Mouse (Mus musculus): ENCODE measurements at regions not wholly inside any gene's neighbourhood (a gene's known extent, or its start where the extent isn't known, plus 50 kb on each side); places are given as distances from the start of the nearest gene placed in this dataset.
A peak's percentile ranks its signal among the peaks of the same experiment; 100 is the strongest.

DNA sequence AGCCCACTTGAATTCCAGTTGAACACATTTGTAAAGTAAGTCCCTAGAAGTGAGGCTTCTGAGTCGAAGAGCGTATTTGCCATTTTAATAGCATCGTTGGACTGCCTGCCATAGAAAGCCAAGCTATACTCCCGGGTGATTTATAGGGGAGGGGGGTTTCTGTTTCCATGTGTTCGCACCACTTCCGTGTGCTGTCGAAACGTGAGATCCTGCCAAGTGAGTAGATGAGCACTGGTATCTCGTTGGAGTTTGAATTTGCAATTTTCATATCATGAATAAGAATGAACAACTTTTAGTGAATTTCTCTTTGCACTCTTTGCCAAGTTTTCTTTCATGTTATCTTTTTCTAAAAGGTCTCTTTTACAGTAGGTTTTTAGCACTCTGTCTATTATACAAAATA, 128.7 kb downstream of the Tle3 start:
- DNase-seq (ENCODE audit: low read depth), result no peak

DNA sequence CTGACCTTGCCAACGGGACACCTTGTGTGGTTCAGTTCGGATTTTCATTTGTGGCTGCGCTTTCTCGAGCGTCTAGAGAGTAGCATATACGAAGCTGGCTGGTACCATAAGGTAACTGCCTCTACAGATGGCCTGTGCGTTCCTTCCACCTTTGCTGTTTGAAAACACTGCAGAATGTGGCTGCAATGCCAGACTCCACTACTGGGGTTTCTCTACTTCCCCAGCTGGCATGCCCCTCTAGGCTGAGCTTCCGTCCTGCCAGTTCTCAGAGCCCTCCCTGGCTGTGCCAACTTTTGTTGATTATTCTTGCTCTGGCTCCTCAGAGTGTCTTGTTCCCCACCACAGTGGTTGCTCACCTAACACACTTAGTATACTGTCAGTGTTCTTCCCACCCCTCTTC, 120.7 kb downstream of the Tle3 start:
- DNase-seq (ENCODE audit: low read depth), result no peak

DNA sequence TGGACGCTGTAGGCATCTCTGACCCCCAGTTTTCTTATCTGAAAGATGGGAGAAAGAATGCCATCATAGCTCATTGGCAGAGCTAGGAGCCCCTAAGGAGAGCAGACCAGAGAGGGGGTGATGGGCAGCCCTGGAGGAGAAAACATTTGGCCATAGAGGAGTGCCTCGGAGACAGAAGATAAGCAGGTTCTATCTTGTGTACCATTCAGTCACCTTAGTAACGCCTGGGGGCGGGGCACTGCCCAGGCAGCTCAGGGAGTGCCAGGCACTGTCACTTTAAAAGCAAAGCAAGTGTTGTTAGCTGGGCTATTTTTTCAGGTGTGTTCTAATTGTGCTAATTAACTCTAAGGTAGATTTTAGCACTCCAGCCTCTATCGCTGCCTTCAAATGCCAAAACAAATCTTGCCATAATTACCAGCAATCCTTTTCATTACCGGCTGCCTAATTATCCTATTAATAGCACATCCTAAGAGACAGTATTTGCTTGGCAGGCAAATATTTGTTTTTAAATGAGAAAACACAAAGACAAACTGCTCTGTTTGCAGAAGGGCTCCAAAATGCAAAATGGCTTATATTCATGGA, 119.1 kb downstream of the Tle3 start:
- DNase-seq (ENCODE audit: low read depth), result no peak

DNA sequence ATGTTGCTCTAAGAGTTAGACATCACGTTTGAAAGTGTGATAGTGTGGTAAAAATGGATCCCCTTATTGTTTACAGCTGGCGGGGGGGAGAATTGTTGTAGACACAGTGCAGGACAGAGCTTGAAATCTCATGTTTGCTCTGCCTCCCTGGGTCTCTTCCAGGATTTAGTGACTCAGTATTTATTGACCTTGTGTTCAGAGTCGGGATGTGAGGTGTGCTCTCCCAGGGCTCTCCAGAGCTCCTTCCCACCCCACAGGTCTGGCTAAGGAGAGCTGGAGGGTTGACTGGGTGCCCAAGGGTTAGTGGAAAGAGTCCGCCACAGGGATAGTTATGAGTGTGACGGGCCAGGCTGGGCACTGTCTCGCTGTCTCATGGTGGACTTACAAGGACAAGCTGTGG, 117.8 kb downstream of the Tle3 start:
- DNase-seq (ENCODE audit: low read depth), result no peak

DNA sequence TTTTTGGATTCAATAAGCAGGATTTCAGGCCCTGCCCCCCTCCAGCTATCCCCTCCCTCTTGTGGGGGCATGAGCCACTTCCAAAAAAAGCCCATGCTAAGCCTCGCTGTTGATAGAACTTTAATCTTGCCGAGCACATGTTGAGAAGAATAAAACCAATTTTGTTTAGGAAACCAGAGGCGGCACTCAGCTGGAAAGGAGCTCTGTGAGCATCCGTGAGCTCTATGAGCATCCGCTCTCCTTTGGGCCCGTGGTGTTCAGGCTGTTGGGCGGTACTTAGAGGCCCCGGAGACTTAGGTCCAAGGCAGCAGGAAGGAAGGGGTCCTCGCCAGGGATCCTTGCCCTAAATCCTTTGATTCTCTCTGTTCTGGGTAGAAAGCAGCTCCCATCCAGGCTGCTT, 117.0 kb downstream of the Tle3 start:
- no peak for DNase-seq (ENCODE audit: low read depth)

DNA sequence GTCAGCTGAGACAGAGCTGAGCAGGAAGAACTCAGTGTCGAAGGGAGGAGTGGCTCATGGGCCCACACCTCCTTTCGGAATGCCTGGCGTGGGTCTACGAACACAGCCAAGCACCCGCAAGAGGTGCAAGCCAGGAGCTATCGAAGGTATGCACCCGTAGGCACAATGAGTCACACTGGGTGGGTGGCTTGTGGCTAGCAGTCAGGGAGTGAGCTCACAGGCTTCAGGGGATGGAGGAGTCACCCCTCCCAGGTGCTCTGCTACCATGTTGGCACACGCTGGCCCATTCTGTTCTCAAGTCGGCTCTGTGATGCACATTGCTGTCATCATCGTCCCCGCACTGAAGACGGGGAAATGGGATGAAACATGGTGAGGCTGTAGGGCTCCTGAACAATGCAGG, 115.7 kb downstream of the Tle3 start:
- DNase-seq (ENCODE audit: low read depth), result no peak

DNA sequence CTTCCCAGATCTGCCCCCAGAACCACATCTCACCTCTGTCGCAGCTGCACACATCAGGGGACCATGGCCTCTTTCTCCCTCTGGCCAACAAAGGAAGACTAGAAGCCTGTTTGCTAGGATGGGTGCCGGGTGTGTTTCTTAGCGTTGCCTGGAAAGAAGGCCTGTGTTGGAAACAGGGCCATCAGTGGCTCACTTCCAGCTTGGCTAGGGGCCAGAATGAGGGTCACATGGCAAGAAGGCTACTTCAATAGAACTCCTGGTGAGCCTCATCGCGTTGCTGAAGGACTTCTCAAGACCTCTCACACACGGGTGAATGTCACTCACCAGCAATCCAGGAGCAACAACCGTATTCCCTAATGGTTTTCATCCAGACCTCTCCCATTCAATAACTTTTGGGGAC, 115.0 kb downstream of the Tle3 start:
- DNase-seq (ENCODE audit: low read depth), result no peak

DNA sequence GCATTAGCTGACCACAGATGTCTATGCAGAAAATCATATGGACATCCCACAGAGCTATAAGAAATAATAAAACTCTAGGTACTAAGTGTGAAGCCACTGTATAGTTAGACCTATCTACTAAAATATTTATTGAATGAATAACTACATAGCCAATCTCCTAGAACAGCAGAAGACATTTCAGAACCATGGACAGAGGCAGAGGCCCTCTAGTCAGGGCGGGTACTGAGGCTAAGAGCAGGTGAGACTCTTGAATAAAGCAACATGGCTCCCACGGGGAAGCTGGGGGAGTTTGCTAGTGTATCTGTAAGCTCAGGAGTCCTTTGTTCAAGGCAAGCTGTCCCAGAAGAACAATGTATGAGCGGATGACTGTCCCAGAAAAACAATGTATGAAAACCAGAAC, 112.2 kb downstream of the Tle3 start:
- peak; percentile 67 for DNase-seq (ENCODE audit: low read depth)

DNA sequence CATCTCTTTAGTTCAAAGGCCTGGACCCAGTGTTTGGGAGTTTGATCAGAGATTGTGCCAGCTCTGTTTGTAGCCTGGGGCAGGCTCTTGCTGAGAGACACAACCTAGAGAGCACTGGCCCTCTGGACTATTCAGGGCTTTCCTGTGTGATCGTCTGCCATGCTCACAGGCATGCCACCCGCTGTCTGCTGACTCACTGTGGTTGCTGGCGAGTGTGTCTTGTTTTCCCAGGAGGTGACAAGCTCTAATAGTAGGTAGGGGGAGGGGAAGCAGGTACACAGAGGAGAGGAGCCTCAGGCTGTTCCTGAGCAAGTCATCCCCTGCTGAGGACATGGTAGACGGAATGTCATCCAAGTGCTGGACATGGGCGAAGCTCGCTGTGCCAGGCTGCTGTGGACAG, 107.5 kb downstream of the Tle3 start:
- no peak for DNase-seq (ENCODE audit: low read depth)

DNA sequence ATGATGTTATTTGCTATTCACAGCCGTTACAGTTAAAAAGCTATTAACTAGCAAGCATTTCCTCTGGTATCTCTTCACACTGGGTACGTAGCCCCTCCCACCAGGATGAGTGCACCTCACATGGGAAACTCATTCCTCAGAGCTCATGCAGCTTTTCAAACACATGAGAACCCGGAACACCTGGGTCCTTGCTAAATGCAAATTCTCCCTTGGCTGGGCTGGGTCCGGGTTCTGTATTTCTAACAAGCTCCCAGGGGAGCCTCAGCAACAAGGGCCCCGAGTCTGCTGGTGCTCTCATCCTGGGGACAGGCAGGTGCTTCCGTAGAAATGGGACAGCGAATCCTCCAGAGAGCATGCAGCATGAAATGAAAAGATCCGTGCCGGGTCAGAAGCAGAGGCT, 106.7 kb downstream of the Tle3 start:
- DNase-seq (ENCODE audit: low read depth), result peak; percentile 25

DNA sequence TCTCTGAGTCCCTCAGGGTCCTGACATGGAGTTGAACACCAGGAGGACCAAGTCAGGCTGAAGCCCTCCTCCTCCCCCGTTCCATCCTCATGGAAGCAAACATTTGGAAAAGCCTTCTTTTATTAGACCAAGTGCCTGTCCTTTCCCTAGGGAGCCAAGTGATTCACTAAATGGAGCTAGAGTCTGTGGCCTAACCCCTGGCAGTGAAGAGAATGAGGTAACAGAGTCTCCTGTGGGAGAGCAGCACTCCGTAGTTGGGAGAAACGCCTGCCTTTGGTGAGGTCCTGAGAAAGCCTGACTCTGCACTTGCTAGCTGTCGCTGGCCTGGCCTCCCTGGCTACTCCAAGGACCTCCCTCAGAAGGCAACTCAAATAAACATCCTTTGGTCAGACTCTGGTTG, 104.2 kb downstream of the Tle3 start:
- DNase-seq (ENCODE audit: low read depth), result no peak

DNA sequence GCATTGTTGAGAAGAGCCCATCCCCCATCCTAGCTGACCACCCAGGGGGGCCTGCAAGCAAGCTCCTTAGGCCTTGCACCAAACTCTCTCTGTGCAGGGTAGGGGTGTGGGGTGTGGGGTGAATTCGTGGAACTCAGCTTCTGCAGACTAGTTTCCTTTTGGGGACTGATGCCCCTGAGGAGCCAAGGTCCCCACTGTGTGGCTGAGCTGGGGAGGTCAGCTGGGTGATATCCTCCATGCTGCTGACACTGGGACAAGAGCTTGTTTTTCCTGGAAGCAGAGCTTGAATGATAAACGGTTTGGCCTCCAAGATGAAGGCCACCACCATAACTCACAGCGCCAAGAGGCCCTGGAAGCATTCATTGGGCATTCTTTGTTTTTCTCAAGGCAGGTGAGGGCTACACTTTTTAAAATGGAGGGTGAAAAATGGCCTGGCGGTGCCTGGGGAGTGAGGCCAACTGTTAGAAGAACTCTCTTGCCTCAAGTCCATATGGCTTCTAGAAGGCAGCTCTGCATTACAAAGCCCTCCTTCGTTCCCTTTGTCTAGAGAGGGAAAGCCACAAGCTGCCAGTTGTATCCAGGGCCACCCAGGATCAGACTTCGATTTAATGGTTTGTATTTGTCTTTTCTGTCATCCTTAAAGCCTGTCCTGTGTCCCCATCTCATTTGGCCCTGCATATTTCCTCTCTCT, 98.8 kb downstream of the Tle3 start:
- no peak for DNase-seq (ENCODE audit: low read depth)

DNA sequence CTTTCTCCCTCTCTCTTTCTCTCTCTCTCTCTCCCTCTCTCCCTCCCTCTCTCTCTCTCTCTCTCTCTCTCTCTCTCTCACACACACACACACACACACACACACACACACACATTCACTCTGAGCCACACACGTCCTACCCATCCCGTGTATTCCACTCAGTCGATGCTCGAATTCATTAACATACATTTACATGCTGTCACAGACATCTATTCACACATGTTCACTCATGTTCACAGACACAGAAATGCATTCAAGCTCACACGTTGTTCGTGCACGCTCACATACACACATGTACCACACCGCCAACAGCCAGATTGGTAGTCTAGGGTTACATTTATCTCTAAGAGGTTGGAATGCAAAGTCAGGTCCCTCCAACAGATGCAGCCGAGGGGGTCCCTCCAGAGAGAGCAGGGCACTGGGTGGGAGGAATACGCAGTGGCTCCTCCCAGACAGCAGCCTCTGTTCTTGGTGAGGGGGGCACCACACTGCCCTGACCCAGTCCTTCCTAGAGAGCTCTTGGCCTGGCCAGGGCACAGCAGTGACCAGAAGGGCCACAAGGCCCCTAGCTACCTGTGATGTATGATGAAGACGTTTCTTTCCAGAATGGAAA, 96.8 kb downstream of the Tle3 start:
- DNase-seq (ENCODE audit: low read depth), result no peak

DNA sequence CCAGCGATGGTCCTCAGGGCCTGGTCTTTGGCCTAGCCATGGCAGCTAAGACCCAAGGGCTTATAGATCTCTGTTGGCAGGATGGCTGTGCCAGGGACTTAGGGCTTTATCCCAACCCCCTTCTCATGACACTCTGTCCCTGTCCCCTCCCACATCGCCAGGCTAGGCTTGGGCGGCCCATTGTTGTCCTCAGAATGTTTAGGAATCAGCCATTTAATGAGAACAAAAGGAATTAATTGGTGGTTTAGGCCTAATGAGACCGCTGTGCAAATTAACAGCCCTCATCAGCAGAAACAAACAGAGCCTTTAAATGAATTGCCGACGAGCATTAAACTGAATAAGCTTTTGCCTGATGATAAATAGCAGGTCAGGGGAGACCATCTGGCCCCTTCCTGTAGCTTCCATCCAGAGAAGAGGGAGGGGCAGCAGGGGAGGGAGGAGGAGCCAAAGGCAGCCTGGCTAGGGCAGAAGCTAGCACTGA, 96.2 kb downstream of the Tle3 start:
- DNase-seq (ENCODE audit: low read depth), result no peak
